Mouse (Mus musculus) embryonic facial prominence, embryonic 14.5 days (tissue): ENCODE results near the gene Ppm1f. TPM values are rescaled to one million over a fixed set of nuclear protein-coding genes. Genes with fewer than 3 reads are reported as not detected.

Source experiments
- ATAC-seq: fragments of 200-750 bp; cut with Nextera tagmentation; 2 replicates; pipeline ENCODE4 v1.8.0; 2017; ENCODE audit warnings: low read depth, moderate number of reproducible peaks, moderate TSS enrichment
- DNase-seq: peaks from one replicate; pipeline ENCODE4 v3.0.0-alpha.2; 2015; ENCODE audit warnings: low spot score
- H3K27ac ChIP-seq: fragments of 300-500 bp; sonication (generic); replicated peaks from 2 replicates; pipeline ENCODE4 v1.5.1; 2014; ENCODE audit warnings: low read depth, mild to moderate bottlenecking, low read length, moderate library complexity
- H3K27me3 ChIP-seq: fragments of 300-500 bp; sonication (generic); replicated peaks from 2 replicates; pipeline ENCODE4 v1.6.1; 2014; ENCODE audit warnings: low read length; ENCODE audit not compliant: control insufficient read depth, insufficient read depth
- H3K36me3 ChIP-seq: fragments of 300-500 bp; sonication (generic); 2 replicates; pipeline ENCODE4 v1.6.1; 2014; ENCODE audit warnings: low read length, mixed read lengths; ENCODE audit not compliant: control insufficient read depth, insufficient read depth
- H3K4me1 ChIP-seq: fragments of 300-500 bp; sonication (generic); 2 replicates; pipeline ENCODE4 v1.6.1; 2014; ENCODE audit warnings: antibody characterized with exemption, low read length; ENCODE audit not compliant: control insufficient read depth, insufficient read depth
- H3K4me2 ChIP-seq: fragments of 300-500 bp; sonication (generic); 2 replicates; pipeline ENCODE4 v1.6.1; 2014; ENCODE audit warnings: low read depth, mild to moderate bottlenecking, low read length, moderate library complexity, mixed read lengths
- H3K4me3 ChIP-seq: fragments of 300-500 bp; sonication (generic); 2 replicates; pipeline ENCODE4 v1.5.1; 2014; ENCODE audit warnings: low read depth, mild to moderate bottlenecking, low read length
- H3K9ac ChIP-seq: fragments of 300-500 bp; sonication (generic); 2 replicates; pipeline ENCODE4 v1.6.1; 2014; ENCODE audit warnings: low read depth, mild to moderate bottlenecking, low read length, moderate library complexity, mixed read lengths
- H3K9me3 ChIP-seq: fragments of 300-500 bp; sonication (generic); 2 replicates; pipeline ENCODE4 v1.6.1; 2016; ENCODE audit warnings: low read length; ENCODE audit not compliant: control insufficient read depth
- WGBS: fragments of 180-500 bp; shearing (Covaris S2); extraction: QIAGEN DNeasy Blood & Tissue Kit; methylation state at CpG from one replicate; pipeline ENCODE4 v1.1.7; 2014; 5-methylcytosine and 5-hydroxymethylcytosine counted together
- polyA plus RNA-seq: library from polyadenylated mRNA; unstranded; fragments of >200 nt; fragmentation: Nextera tagmentation; extraction: Ambion mirVana; gene quantifications from 2 replicates; pipeline ENCODE4 v1.2.1, GENCODE M21; 2014

Gene Ppm1f
- polyA plus RNA-seq, 1 experiment from 2014 or later: 21.6 TPM

DNA sequence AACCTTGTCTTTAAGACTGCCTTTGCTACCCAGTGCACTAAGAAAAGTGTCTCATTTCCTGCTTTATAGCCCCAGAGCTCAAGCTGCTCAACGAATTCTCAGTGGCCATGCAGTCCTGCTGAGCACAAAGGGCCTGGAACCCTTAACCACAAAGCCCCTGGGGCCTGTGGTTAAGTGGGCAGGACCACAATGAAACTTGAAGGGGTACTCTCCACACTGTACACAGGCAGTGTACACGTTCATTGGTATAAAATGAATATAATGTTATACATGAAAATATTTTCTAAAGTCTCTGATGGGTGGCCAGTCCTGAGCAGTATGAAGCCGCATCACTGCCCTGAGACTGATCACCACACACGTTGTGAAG, 271 bp upstream of the Ppm1f start:
- H3K4me1 ChIP-seq: peaks cover 8% of the 10 kb centered on the region
- peaks cover 34% of the 10 kb centered on the region for H3K36me3 ChIP-seq
- H3K27me3 ChIP-seq: no peaks in the 10 kb centered on the region
- no peak overlapping the region; the same call in 1 of the 2 replicates for H3K9ac ChIP-seq
- ATAC-seq: no peak; the same call in 1 of the 2 replicates
- H3K4me3 ChIP-seq: peak overlapping the region; percentile 65
- 20% methylated on average over 4 of the region's 4 CpGs for WGBS
- DNase-seq: peak; percentile 6
- H3K9me3 ChIP-seq: no peaks in the 10 kb centered on the region
- H3K27ac ChIP-seq: no peak overlapping the region; the same call in 1 of the 2 replicates
- peak overlapping the region; percentile 29; the same call in 1 of the 2 replicates for H3K4me2 ChIP-seq

DNA sequence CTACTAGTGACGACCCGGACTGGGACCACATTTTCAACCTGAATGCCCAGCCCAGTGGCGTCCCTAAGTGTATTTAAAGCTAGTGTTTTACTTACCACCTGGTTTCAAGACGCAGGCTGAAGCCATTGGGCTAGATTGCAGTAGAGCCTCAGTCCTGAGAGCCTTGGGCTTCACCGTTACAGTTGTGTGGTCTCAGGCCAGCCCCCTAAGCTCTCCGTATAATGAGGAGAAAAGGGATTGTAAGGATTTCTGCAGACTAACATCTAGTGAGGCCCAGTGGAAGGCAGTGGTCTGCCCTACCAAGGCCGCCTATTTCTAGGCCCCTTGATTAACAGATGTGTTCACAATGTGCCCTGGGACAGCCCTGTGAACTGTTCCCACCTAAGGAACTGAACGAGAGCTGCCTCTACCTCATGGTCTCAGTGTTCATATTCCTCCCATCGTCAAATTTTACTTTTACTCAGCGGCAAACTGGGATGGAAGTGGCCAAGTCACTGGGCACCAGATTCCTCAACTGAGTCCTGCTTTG, 851 bp downstream of the Ppm1f start:
- Histone ChIP-seq H3K36me3 (peaks cover 23% of the 10 kb centered on the region), H3K27me3 (no peaks in the 10 kb centered on the region), H3K9ac (peak overlapping the region; percentile 75), H3K27ac (peak overlapping the region; percentile 41; the same call in 1 of the 2 replicates), H3K4me3 (peak overlapping the region; percentile 65), H3K4me1 (peaks cover 8% of the 10 kb centered on the region), H3K4me2 (peak overlapping the region; percentile 82), H3K9me3 (no peaks in the 10 kb centered on the region)
- DNase-seq (peak; percentile 3), ATAC-seq (no peak)
- 25% methylated on average over 10 of the region's 10 CpGs for WGBS

DNA sequence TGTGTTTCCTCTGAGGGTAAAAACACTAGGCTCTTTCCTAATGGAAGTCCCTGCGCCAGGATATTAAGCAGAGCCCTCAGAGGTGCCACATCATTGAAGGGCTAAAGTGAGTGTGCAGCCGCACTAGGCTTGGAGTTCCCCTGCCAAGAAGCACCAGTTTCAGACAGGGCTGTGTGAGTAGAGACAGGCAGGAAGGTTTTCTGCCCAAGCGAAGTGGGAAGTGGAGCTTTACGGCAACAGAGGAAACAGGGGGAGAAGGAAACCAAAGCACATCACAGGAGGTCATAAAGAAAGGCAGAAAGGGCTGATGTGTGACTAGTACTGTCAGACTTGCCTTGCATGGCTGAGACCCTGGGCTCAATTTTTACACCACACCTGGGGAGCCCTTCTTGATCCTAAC, 6.1 kb downstream of the Ppm1f start:
- Histone ChIP-seq H3K4me3 (no peak overlapping the region), H3K4me2 (no peak overlapping the region), H3K4me1 (peaks cover 5% of the 10 kb centered on the region), H3K9ac (no peak overlapping the region), H3K27me3 (no peaks in the 10 kb centered on the region), H3K9me3 (no peaks in the 10 kb centered on the region), H3K36me3 (peaks cover 40% of the 10 kb centered on the region), H3K27ac (no peak overlapping the region)
- DNase-seq (no peak), ATAC-seq (no peak)
- WGBS: 82% methylated on average over 4 of the region's 4 CpGs

DNA sequence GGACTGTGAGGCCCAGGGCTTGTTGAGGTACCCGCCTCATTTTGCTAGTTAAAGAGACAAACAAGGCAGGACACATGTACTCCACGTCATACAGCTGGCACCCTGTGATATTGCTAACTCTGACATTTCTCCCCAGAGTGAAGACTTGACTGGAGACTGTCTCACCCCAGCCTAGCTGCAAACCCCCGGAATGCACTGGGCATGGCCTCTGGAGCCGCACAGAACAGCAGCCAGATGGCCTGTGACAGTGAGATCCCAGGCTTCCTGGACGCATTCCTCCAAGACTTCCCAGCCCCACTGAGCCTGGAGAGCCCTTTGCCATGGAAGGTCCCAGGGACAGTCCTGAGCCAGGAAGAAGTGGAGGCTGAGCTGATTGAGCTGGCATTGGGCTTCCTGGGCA, 6.9 kb downstream of the Ppm1f start:
- no peak overlapping the region for H3K9ac ChIP-seq
- no peak overlapping the region for H3K4me2 ChIP-seq
- DNase-seq (no peak), ATAC-seq (no peak)
- H3K36me3 ChIP-seq: peaks cover 47% of the 10 kb centered on the region
- no peak overlapping the region for H3K27ac ChIP-seq
- H3K4me3 ChIP-seq: no peak overlapping the region
- H3K4me1 ChIP-seq: no peaks in the 10 kb centered on the region
- no peaks in the 10 kb centered on the region for H3K9me3 ChIP-seq
- H3K27me3 ChIP-seq: no peaks in the 10 kb centered on the region
- 90% methylated on average over 5 of the region's 5 CpGs for WGBS

DNA sequence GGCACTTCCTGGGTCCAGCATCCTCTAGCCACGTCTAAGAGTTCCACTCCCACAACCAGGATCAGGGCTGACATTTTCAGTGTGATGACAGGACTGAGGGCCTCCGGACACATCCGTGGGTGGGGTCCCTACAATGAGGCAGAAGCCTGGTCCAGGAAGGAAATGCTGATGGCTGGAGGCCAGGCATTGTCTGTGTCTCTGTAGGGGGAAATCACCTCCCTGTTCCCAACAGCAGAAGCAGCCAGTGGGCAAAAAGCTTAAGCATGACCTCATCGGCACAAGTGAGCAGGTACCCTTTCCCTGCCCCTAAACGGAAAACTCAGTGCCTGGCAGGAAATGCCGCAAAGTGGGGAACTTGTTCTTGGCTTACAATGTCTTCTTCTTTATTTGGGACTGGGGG, 11.5 kb downstream of the Ppm1f start:
- 76% methylated on average over 6 of the region's 6 CpGs for WGBS
- Histone ChIP-seq H3K36me3 (peaks cover 79% of the 10 kb centered on the region), H3K4me3 (no peak overlapping the region), H3K27me3 (no peaks in the 10 kb centered on the region), H3K9ac (no peak overlapping the region), H3K4me2 (no peak overlapping the region), H3K27ac (peak overlapping the region; percentile 61), H3K9me3 (no peaks in the 10 kb centered on the region), H3K4me1 (0 out of 2 replicates have a peak, but pooled peaks cover 3% of the 10 kb centered on the region)
- ATAC-seq: no peak
- peak; percentile 61 for DNase-seq

DNA sequence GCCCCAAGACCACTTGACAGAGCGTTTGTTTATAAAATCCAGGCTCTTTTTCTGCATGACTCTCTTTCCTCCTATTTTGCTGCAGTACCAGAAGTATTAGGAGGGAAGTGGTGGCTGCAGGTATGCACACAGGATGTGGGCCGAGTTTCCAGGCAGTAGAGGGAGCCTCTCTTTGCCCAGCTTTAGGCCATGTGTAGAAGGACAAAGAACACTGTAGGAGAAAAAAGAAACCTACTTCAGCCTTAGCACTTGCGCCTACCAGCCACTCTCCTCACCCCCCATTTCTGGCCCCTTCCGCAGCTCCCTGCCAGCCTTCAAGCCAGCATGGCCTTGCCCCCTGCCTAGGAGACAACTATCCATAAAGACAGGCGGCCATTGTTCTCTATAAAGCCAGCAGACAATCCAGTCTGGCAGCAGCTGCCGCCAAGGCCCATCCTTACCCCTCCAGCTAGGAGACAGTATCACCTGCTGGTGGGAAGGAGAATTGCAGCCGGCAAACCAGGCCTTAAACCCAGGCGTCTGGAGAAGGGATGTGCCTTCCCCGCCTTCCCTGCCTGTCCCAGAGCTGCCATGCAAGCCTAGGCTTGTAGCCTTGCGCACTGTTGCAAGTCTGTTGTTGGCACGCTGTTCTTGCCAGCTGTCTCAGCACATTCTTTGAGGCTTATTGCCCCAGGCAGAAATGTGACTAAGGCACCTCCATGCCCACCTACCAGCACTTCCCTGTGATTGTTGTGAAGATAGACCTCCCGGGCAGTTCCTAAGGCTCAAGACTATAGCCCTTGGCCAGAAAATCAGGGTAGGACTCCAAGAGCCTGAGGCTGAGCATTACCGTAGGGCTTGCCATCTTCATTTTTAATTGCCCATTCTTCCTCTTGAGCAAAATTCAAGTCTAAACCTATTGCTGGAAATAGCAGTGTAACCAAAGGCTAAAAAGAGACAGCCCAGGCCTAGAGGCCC, 15.7 kb downstream of the Ppm1f start:
- peak overlapping the region; percentile 76 for H3K27ac ChIP-seq
- 0 out of 2 replicates have a peak overlapping the region, but pooled peaks have one; percentile 35 for H3K9ac ChIP-seq
- no peak overlapping the region for H3K4me2 ChIP-seq
- H3K9me3 ChIP-seq: no peaks in the 10 kb centered on the region
- 0 out of 2 replicates have a peak, but pooled peaks cover 3% of the 10 kb centered on the region for H3K4me1 ChIP-seq
- peak; percentile 95 for ATAC-seq
- DNase-seq: peak; percentile 93
- H3K27me3 ChIP-seq: no peaks in the 10 kb centered on the region
- no peak overlapping the region for H3K4me3 ChIP-seq
- WGBS: 34% methylated on average over 13 of the region's 13 CpGs
- H3K36me3 ChIP-seq: peaks cover 83% of the 10 kb centered on the region

DNA sequence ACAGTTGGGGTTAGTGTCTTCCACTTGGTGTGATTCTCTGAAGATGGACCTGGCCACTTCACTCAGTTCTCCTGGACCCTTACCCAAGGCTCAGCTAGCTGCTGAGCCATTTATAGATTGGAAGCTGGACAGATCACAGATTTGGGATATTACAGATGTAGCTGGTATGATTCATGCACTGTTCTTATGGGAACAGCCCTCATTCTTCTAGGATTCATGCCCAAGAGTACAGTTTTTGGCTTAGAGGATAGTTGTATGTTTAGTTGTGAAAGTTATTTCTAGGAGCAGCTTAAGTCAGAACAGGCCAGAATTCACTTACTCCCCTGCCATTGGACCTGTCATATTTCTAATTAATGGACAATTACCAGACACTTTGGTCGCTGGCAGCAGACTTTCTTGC, 17.2 kb downstream of the Ppm1f start:
- H3K27me3 ChIP-seq: no peaks in the 10 kb centered on the region
- no peak overlapping the region for H3K4me3 ChIP-seq
- no peaks in the 10 kb centered on the region for H3K9me3 ChIP-seq
- no peak overlapping the region for H3K27ac ChIP-seq
- 67% methylated on average over 1 of the region's 1 CpGs for WGBS
- H3K4me1 ChIP-seq: 0 out of 2 replicates have a peak, but pooled peaks cover 3% of the 10 kb centered on the region
- H3K4me2 ChIP-seq: no peak overlapping the region
- no peak overlapping the region for H3K9ac ChIP-seq
- no peak for ATAC-seq
- DNase-seq: no peak
- peaks cover 86% of the 10 kb centered on the region for H3K36me3 ChIP-seq

DNA sequence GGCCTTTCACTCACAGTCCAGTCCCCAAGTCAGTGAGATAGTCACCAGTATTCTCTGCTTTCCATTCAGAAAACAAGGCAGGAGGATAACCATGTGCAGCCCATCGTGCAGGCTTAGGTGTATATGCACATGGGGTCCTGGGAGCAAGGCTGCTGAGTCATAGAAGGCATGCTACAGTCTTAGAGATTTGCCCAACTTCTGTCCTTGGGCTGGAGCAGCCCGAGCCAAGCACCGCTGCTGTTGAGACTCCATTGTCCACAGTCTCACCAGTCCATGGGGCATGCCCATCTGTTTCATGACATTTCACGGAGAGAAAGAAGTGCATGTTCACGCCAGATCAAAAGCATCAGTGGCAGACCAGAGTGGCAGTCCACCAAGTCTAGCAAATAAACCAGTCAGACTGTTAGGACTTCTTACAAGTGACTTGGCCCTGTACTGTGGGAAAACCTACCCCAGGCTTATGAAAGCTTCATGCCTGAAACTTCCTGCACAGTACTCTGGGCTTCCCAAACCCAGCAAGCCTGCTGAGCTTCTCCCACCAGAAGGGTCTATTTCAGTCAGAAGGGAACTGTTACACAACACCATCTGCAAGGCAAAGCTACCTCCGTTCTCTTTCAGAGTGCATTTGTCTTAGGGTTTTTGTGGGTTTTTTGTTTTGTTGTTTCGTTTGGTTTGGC, 22.3 kb downstream of the Ppm1f start:
- Histone ChIP-seq H3K9ac (no peak overlapping the region), H3K36me3 (peaks cover 97% of the 10 kb centered on the region), H3K4me3 (no peak overlapping the region), H3K9me3 (no peaks in the 10 kb centered on the region), H3K4me2 (no peak overlapping the region), H3K27ac (no peak overlapping the region), H3K27me3 (no peaks in the 10 kb centered on the region), H3K4me1 (no peaks in the 10 kb centered on the region)
- ATAC-seq: no peak
- 96% methylated on average over 7 of the region's 7 CpGs for WGBS
- no peak for DNase-seq
